Mouse (Mus musculus) ES-Bruce4 (cell line): ENCODE data around the gene Xrn2. TPM values are rescaled to one million over a fixed set of nuclear protein-coding genes. Genes with fewer than 3 reads are reported as not detected.
A peak's percentile ranks its signal among the peaks of the same experiment; 100 is the strongest.

Source experiments
- H3K27ac ChIP-seq: 2 replicates; pipeline ENCODE4 v1.5.1; 2012; ENCODE audit warnings: low read length, inconsistent platforms; ENCODE audit not compliant: insufficient read depth
- H3K27me3 ChIP-seq: 2 replicates; pipeline ENCODE4 v1.6.1; 2012; ENCODE audit warnings: mild to moderate bottlenecking, low read length, inconsistent platforms; ENCODE audit not compliant: control insufficient read depth, poor library complexity, insufficient read depth, severe bottlenecking
- H3K36me3 ChIP-seq: 2 replicates; pipeline ENCODE4 v1.6.1; 2012; ENCODE audit warnings: inconsistent platforms, mild to moderate bottlenecking, low read length, moderate library complexity; ENCODE audit not compliant: control insufficient read depth, poor library complexity, insufficient read depth, severe bottlenecking
- H3K4me1 ChIP-seq: one replicate; pipeline ENCODE4 v1.8.1; 2011; ENCODE audit warnings: low read length; ENCODE audit not compliant: control insufficient read depth, insufficient read depth
- H3K4me3 ChIP-seq: 2 replicates; pipeline ENCODE4 v1.5.1; 2011; ENCODE audit warnings: low read depth, mild to moderate bottlenecking, low read length
- H3K9ac ChIP-seq: 2 replicates; pipeline ENCODE4 v1.6.1; 2012; ENCODE audit warnings: low read depth, mild to moderate bottlenecking, inconsistent platforms; ENCODE audit not compliant: poor library complexity, severe bottlenecking
- H3K9me3 ChIP-seq: replicated peaks from 2 replicates; pipeline ENCODE4 v1.6.1; 2012; ENCODE audit warnings: mild to moderate bottlenecking, low read length, inconsistent platforms; ENCODE audit not compliant: control insufficient read depth, poor library complexity, insufficient read depth, severe bottlenecking
- CTCF ChIP-seq: IDR thresholded peaks from one replicate; pipeline ENCODE4 v1.8.1; 2011; ENCODE audit warnings: low read depth, low read length
- EP300 ChIP-seq: IDR thresholded peaks from 2 replicates; pipeline ENCODE4 v1.6.1; 2011; ENCODE audit warnings: low read depth, low read length; ENCODE audit not compliant: insufficient read depth
- POLR2A ChIP-seq: IDR thresholded peaks from one replicate; pipeline ENCODE4 v1.8.1; 2011; ENCODE audit warnings: low read length; ENCODE audit not compliant: insufficient read depth
- polyA plus RNA-seq: library from polyadenylated mRNA; stranded (reverse); fragments of >200 nt; gene quantifications from 2 replicates; pipeline ENCODE4 v1.2.4, GENCODE M21; 2011; ENCODE audit warnings: low read depth; ENCODE audit not compliant: missing spikeins, insufficient read depth, insufficient read length

Xrn2 gene
- 179 and 196 TPM in 2 replicates for polyA plus RNA-seq

DNA sequence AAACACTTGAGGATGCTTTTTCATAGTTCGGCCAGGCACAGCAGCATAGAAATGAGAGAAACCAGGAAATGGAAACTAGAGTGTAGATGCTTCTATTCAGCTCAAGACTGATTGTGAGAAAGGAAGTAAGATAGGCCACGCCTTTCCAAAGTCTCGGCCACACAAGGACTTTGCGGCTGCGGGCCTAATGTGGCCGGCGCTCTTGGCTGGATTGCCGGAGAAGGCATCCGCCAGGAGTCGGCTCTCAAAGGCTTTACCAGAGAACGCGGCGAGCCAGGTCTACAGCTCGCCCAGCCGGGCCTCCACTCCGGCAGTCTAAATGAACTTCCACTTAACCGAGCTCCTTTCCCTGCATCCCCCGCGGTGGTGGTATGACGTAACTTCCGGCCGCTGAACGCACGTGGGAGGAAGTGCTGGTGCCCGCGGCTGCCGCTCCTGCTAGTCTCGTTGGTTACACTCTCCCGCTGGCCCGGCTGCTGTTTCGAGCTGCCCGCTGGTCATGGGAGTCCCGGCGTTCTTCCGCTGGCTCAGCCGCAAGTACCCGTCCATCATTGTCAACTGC is at the start of gene Xrn2:
TSS of gene Xrn2 (plus strand) at position 374 of the 562 bp plus-strand sequence.
- peak within 1 kb of the TSS; percentile 85 for H3K4me3 ChIP-seq
- H3K9ac ChIP-seq, result peak within 1 kb of the TSS; percentile 57
- H3K36me3 ChIP-seq, result no peaks in the 10 kb centered on the region; the same call in 1 of the 2 replicates
- TF ChIP-seq POLR2A, result peak; percentile 81
- TF ChIP-seq CTCF, result no peak
- TF ChIP-seq EP300, result peak; percentile 69; the same call in 1 of the 2 replicates
- peak within 1 kb of the TSS; percentile 99 for H3K27ac ChIP-seq
- H3K4me1 ChIP-seq, result peaks cover 2% of the 10 kb centered on the region
- peaks cover 8% of the 10 kb centered on the region for H3K9me3 ChIP-seq
- no peaks in the 10 kb centered on the region for H3K27me3 ChIP-seq

DNA sequence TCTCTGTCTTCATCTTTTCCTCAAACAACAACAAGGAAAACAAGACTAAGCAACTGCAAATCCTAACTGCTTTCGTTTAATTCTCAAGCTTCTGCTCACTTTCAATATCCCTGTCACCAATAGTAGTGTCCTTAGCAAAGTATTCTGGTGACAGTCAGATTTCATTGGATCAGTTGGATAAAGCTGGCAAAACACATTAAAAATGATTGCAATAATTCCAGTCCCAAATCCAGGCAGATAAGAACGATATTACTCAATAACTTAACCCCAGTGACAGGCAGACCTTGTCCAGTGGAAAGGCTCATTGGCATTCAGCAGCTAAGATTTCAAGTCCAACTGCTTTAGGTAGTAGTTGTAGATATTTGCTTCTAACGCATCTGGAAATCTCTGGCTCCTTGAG is 37.8 kb upstream of the Xrn2 start:
- Histone ChIP-seq H3K36me3 (no peaks in the 10 kb centered on the region), H3K27me3 (no peaks in the 10 kb centered on the region), H3K27ac (no peak overlapping the region), H3K9me3 (no peaks in the 10 kb centered on the region), H3K4me3 (no peak overlapping the region), H3K4me1 (no peaks in the 10 kb centered on the region), H3K9ac (no peak overlapping the region)
- TF ChIP-seq CTCF (no peak), EP300 (no peak), POLR2A (no peak)

DNA sequence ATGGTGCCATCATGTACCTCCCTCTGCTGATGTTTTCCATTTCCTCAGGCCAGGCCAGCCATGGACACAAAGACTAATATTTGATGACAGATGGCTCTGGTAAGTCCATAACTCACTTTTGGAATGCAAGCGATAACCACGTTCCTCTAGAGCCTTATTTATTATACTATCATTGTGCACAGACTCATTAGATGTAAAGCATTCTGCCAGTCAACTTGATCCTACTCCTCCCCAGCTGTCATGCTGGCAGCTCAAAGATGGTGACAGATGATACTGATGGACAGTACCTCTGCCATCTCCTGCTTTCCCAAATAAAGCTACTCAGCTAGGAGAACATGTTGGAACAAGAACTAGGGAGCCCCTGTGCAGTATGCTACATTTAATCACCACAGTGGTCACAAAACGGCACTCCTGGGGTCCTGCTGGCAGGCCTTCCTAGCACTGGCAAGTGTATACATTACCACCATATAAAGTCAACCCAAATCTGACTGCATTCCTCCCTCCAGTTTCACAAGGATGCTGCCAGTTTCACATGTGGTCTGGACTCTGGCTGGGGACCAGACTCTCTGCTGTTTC is 37.3 kb upstream of the Xrn2 start:
- H3K9ac ChIP-seq, result no peak overlapping the region
- TF ChIP-seq POLR2A, result no peak
- TF ChIP-seq CTCF, result no peak
- no peak for TF ChIP-seq EP300
- H3K9me3 ChIP-seq, result no peaks in the 10 kb centered on the region
- no peaks in the 10 kb centered on the region for H3K4me1 ChIP-seq
- no peaks in the 10 kb centered on the region for H3K27me3 ChIP-seq
- no peaks in the 10 kb centered on the region for H3K36me3 ChIP-seq
- H3K4me3 ChIP-seq, result no peak overlapping the region
- H3K27ac ChIP-seq, result no peak overlapping the region

DNA sequence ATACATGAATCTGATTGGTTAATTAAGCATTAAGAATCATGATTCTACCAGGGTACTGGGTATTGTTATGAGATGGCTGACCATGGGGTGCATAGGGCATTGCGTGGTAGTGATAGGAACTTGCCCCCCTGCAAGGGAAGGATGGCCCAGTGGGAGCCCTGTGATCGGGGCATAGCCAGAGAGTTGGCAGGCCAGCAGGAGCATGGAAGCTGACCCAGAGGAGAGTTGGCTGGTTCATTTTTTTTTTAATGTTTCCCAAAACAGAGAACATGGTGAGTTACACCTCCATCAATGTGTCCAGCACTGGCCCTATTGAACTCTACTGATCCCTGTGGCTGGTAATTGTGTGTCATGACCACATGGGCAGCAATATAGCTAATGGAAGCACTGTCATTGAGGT is 30.0 kb upstream of the Xrn2 start:
- no peaks in the 10 kb centered on the region for H3K9me3 ChIP-seq
- TF ChIP-seq CTCF (no peak), EP300 (no peak), POLR2A (no peak)
- no peak overlapping the region for H3K9ac ChIP-seq
- H3K36me3 ChIP-seq, result no peaks in the 10 kb centered on the region
- H3K4me3 ChIP-seq, result no peak overlapping the region
- H3K27ac ChIP-seq, result no peak overlapping the region
- no peaks in the 10 kb centered on the region for H3K27me3 ChIP-seq
- H3K4me1 ChIP-seq, result no peaks in the 10 kb centered on the region

DNA sequence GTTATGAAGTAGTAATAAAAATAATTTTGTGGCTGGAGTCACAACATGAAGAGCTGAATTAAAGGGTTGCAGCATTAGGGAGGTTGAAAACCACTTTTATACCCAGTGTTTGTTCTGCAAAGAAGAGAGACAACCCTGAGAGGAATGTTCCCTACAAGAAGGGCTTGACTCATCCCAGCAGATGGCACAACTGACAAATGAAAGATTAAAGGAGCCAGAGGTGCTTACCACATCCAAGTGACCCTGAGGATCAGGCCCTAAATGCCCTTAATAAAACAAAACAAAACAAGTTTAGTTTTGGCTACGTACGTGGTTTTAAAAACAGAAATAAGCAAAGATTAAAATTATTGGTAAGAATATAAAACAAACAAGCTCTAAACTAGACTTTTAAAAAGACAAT is 28.0 kb upstream of the Xrn2 start:
- TF ChIP-seq POLR2A (no peak), EP300 (no peak), CTCF (no peak)
- no peaks in the 10 kb centered on the region for H3K9me3 ChIP-seq
- H3K27me3 ChIP-seq, result no peaks in the 10 kb centered on the region
- no peaks in the 10 kb centered on the region for H3K36me3 ChIP-seq
- no peak overlapping the region for H3K4me3 ChIP-seq
- no peak overlapping the region for H3K27ac ChIP-seq
- H3K4me1 ChIP-seq, result no peaks in the 10 kb centered on the region
- no peak overlapping the region for H3K9ac ChIP-seq

GRCm38 (mm10) chr2:146985807-146986206 is 27.0 kb upstream of the Xrn2 start:
- Histone ChIP-seq H3K4me1 (no peaks in the 10 kb centered on the region), H3K27me3 (no peaks in the 10 kb centered on the region), H3K27ac (no peak overlapping the region), H3K9me3 (no peaks in the 10 kb centered on the region), H3K9ac (no peak overlapping the region), H3K36me3 (no peaks in the 10 kb centered on the region), H3K4me3 (no peak overlapping the region)
- TF ChIP-seq EP300 (no peak), POLR2A (no peak), CTCF (no peak)
